Mouse (Mus musculus) erythroblast, embryonic 14.5 days (primary cell): Measurements from ENCODE around the gene Nkd2.

Source experiments
- GATA1 ChIP-seq: IDR thresholded peaks from 2 replicates; pipeline ENCODE4 v1.6.1; 2012; ENCODE audit warnings: low read length, inconsistent platforms, mixed read lengths
- TAL1 ChIP-seq: IDR thresholded peaks from 3 replicates; pipeline ENCODE4 v1.6.1; 2012; ENCODE audit warnings: low read length, inconsistent platforms, mixed read lengths

DNA sequence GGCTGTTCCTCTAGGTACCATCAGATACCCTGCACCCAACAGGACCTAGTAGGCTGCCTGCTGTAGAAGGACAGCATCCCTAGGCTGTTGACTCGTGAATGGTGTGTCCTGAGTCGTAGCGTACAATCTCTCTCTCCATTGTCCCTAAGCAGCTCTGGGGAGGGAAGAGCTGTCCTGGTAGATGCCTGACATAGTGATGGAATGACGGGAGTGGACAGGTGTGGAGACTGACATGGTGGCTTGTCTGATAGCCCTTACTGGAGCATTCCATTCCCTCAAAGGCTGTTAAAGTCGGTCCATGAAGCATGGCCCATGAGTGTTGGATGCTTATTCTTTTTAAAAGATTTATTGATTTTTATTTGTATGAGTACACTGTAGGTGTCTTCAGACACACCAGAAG, 42.5 kb downstream of the Nkd2 start:
- TF ChIP-seq TAL1, result no peak
- TF ChIP-seq GATA1, result no peak
